Mouse (Mus musculus) embryonic fibroblast, embryonic 13.5 days (primary cell): ENCODE data around the gene Daam1. TPM values are rescaled to one million over a fixed set of nuclear protein-coding genes. Genes with fewer than 3 reads are reported as not detected.
"Not testable (repeated sequence)": the region's sequence is repeated elsewhere in the genome, so short reads cannot be mapped to it uniquely, and the experiment has no call there.

Experiments used
- H3K27ac ChIP-seq: 2 replicates; pipeline ENCODE4 v1.5.1; 2012; ENCODE audit warnings: low read length, control low read depth, inconsistent platforms; ENCODE audit not compliant: insufficient read depth
- H3K4me1 ChIP-seq: 2 replicates; pipeline ENCODE4 v1.6.1; 2011; ENCODE audit warnings: low read length; ENCODE audit not compliant: control insufficient read depth, insufficient read depth
- H3K4me3 ChIP-seq: 2 replicates; pipeline ENCODE4 v1.5.1; 2011; ENCODE audit warnings: mild to moderate bottlenecking, control low read depth, low read length; ENCODE audit not compliant: insufficient read depth
- CTCF ChIP-seq: IDR thresholded peaks from 2 replicates; pipeline ENCODE4 v1.5.1; 2011; ENCODE audit warnings: mild to moderate bottlenecking, control low read depth, low read length, moderate library complexity, borderline replicate concordance; ENCODE audit not compliant: insufficient read depth
- POLR2A ChIP-seq: IDR thresholded peaks from 2 replicates; pipeline ENCODE4 v1.6.1; 2011; ENCODE audit warnings: low read depth, mild to moderate bottlenecking, control low read depth, low read length, moderate library complexity
- polyA plus RNA-seq: library from polyadenylated mRNA; stranded (reverse); fragments of >200 nt; gene quantifications from 2 replicates; pipeline ENCODE4 v1.2.4, GENCODE M21; 2011; ENCODE audit warnings: low read depth; ENCODE audit not compliant: missing spikeins, insufficient read length

The Daam1 gene
- polyA plus RNA-seq, 1 experiment, result 23.8 TPM

DNA sequence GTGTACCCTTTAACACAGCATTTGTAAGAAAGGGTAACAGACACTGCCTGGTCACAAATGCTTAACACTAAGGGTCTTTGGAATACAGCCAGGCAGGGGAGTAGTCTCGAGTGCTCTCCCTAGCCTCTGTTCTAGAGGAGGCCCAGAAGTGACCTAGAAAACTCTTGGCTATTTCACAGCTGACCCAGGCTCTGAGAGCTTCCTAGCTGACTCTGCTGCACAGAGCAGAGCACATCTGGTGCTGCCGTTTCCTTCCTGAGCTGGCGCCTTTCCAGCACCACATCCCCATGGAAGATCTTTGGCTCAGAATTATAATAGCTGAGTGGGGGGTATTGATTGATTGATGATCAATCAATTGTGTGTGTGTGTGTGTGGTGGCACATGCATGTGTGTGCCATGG, 11.1 kb downstream of the Daam1 start:
- Histone ChIP-seq H3K4me1 (peaks cover 4% of the 10 kb centered on the region), H3K4me3 (no peak overlapping the region), H3K27ac (no peak overlapping the region)
- TF ChIP-seq CTCF, result no peak
- no peak for TF ChIP-seq POLR2A

DNA sequence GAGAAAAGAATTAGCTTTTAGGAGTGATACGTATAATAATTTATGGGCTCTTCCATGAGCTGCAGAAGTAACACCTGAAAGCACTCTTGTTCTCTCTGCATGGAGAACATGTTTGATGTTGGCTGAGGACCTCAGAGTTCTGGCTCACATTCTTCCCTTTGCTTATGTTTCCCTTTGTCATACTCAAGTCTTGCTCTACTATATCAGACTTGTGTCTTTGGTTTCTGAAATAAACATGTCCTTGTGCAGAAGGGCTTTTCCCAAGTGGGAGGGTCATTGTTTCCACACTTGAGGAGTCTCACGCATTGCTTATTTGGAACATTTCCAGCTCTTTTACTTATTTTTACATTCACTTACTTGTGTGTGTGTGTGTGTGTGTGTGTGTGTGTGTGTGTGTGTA, 11.7 kb downstream of the Daam1 start:
- Histone ChIP-seq H3K27ac (no peak overlapping the region), H3K4me3 (no peak overlapping the region), H3K4me1 (peaks cover 2% of the 10 kb centered on the region; the same call in 1 of the 2 replicates)
- TF ChIP-seq CTCF, result no peak
- no peak for TF ChIP-seq POLR2A

DNA sequence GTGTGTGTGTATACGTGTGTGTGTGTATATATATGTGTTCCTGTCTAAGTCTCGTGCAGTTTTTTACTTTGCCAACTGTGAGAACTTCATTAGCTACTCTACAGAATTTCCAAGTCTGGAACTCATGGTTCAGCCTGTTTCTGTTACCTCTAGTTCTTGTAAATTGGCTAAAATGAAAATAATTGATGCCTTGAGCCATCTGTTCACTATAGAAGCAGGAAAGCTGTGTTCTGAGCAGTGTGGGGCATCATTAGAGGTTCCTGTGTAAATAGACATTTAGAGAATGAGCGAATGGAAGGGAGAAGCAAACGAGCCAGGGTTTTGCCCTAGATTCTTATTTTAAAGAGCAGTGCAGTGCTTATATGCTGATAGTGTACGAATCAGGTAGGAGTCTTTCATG, 14.6 kb downstream of the Daam1 start:
- H3K4me3 ChIP-seq, result no peak overlapping the region
- no peak overlapping the region for H3K27ac ChIP-seq
- no peak for TF ChIP-seq CTCF
- no peak for TF ChIP-seq POLR2A
- H3K4me1 ChIP-seq, result peaks cover 2% of the 10 kb centered on the region; the same call in 1 of the 2 replicates

DNA sequence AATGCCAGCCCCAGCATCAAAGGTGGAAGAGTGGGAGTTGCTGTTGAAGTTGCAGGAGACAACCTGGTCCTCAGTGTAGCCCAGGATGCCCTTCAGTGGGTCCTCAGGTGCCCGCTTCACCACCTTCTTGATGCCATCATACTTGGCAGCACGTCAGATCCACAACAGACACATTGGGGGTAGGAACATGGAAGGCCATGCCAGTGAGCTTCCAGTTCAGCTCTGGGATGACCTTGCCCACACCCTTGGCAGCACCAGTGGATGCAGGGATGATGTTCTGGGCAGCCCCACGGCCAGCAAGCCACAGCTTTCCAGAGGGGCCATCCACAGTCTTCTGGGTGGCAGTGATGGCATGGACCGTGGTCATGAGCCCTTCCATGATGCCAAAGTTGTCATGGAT, 15.5 kb downstream of the Daam1 start:
- H3K4me3 ChIP-seq, H3K27ac ChIP-seq: not testable (repeated sequence)

DNA sequence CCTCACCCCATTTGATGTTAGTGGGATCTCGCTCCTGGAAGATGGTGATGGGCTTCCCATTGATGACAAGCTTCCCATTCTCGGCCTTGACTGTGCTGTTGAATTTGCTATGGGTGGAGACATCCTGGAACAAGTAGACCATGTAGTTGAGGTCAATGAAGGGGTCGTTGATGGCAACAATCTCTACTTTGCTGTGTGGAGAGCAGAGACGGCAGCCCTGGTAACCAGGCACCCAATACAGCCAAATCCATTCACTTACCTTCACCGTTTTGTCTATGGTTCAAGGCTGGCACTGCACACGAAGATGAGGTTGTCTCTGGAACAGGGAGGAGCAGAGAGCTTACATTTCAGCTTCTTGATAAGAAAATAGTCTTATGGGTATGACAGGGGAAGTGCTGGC, 16.1 kb downstream of the Daam1 start:
- not testable (repeated sequence) for H3K4me3 ChIP-seq, H3K27ac ChIP-seq, H3K4me1 ChIP-seq

More for the DNA sequence above, 15.5 kb downstream of the Daam1 start:
- not testable (repeated sequence) for H3K4me1 ChIP-seq

DNA sequence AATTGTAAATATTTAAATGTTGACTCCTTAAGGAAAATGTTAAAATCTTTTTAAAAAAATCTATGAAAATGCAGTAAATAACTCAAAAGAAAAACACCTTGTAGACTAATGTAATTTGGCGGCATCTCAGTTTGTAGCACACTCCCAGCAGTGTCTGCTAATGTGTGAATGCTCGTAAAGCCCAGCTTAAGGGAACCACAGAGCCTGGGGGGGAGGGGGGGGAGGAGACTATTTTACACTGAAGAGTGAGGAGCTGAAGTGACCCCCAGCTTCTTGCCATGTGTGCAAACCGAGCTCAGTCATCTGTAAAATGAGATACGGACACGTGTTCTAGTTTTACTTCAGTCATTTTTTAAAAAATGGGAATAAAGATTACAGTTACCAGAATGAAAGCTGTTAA, 16.7 kb downstream of the Daam1 start:
- Histone ChIP-seq H3K27ac (no peak overlapping the region), H3K4me1 (no peaks in the 10 kb centered on the region), H3K4me3 (no peak overlapping the region)
- no peak for TF ChIP-seq CTCF
- TF ChIP-seq POLR2A, result no peak

DNA sequence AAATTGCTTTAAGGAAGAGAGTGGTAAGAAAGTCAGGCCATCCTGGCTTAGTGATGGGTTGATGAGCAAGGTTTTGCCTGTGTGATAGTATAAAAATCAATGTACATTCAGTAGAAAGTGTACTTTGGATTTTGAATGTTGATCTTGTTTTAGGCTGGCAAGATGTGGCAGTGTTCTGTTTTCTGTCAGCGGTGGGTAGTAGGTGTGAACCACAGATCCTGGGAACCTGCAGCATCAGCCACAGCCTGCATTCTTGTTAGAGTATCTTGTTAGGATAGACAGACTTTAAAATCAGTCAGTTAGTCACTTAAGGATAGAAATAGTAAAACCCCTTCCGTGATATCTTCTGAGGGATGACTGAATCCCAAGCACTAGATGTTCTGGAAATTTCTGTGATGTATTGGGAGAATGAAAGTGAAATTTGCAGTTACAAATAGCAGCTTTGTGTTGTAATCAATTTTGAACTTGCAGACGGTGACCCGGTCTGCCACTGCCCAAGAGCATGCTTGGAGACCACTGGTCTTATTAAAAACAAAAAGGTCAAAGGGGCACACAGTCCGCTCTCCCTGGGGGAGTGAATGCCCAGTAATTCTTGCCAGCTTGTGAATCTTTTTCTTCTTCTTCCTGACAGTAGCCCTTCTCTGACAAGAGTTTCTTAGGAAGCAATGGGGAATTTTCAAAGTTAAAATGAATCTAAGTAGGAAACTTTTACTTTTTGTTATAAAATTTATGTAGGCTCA, 17.3 kb downstream of the Daam1 start:
- Histone ChIP-seq H3K27ac (no peak overlapping the region), H3K4me3 (no peak overlapping the region), H3K4me1 (no peaks in the 10 kb centered on the region)
- TF ChIP-seq CTCF, result no peak
- TF ChIP-seq POLR2A, result no peak

DNA sequence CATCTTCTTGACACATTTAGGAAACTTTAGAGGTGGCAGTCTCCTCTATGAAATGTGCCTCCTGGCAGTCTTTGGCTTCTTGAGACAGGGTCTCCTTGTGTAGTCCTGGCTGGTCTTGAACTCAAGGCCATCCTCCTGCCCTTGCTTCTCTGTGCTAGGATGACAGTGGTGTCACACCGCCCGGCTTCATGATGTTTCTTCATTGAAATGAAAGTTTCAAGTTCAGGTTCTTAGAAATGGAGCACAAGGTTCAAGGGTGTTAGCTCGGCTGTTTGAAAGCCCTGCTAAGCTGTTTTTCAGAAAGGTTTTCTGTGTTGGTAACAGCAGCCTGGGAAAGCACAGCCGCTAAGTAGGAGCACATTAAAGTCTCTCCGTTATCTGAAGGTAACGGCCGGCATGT, 18.2 kb downstream of the Daam1 start:
- H3K4me3 ChIP-seq, result no peak overlapping the region
- TF ChIP-seq CTCF (no peak), POLR2A (no peak)
- H3K4me1 ChIP-seq, result no peaks in the 10 kb centered on the region; the same call in 1 of the 2 replicates
- H3K27ac ChIP-seq, result no peak overlapping the region

DNA sequence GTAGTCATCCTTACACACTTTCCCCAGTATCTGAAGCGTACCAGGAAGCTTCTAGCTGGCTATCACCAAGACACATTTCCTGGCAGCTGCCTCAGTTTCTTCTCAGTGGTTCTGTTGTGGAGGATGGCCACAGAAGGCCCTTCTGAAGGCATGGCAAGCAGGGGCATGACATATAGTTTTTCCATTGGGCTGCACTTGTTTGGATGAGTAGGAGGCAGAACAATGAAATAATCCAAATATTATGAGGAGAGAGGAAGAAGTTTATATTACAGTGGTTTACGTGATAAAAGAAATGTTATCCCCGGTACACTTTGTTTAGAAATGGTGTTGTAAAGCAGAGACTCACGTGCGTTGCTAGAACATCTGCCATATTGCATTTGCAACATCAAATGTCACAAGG, 19.3 kb downstream of the Daam1 start:
- no peak for TF ChIP-seq POLR2A
- no peak for TF ChIP-seq CTCF
- Histone ChIP-seq H3K27ac (no peak overlapping the region), H3K4me3 (no peak overlapping the region), H3K4me1 (peaks cover 1% of the 10 kb centered on the region)

DNA sequence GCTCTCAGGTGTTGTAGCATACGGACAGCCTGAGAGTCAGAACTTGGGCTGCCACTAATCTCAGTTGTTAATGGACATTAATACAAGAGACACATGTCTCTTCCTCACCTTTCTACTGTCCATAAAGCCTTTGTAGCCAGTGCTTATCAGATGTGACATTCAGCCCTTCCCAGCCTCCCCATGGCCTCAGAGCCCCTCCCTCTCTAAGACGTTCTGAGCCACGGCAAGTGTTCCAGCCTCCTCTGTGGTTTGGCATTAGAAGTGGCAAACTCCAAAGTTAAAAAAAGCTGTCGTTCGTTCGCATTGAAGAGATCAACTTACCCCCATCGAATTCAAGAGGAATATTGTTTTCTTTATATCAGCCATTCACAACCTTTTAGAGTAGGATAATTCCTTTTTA, 21.8 kb downstream of the Daam1 start:
- no peak overlapping the region for H3K27ac ChIP-seq
- H3K4me1 ChIP-seq, result peaks cover 11% of the 10 kb centered on the region
- no peak for TF ChIP-seq POLR2A
- TF ChIP-seq CTCF, result no peak
- no peak overlapping the region for H3K4me3 ChIP-seq

DNA sequence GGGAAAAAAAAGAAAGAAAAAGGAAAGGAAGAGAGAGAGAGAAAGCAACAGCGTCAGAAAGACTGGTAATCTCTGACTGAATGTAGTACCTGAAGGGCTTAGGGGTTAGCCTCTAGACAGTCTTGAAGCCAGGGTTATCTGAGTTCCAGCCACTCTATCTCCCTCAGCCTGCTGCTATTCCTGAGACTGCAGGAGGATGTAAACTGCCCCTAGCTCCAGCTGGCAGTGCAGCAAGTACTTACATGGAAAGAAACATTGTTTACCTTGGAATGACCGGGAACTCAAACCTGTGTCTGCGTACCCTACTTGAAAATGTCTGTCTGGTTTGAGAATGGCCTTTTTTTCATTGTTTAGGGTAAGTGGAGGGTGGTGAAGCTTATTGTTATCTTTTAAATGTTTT, 22.8 kb downstream of the Daam1 start:
- Histone ChIP-seq H3K4me1 (peaks cover 11% of the 10 kb centered on the region), H3K27ac (no peak overlapping the region), H3K4me3 (no peak overlapping the region)
- TF ChIP-seq POLR2A, result no peak
- no peak for TF ChIP-seq CTCF
